Mouse (Mus musculus): Measurements from ENCODE around the gene Panx2.

Panx2 gene

GRCm38 (mm10) chr15:89059161-89059931 is at the start of gene Panx2:
TSS of gene Panx2 (plus strand) at chr15:89059734.
- in situ Hi-C loops (cut with MboI; ENCODE audit: low sequenced_read_pairs): no loop called here

GRCm38 (mm10) chr15:89016722-89017121 is 42.8 kb upstream of the Panx2 start:
- in situ Hi-C loops (cut with MboI; ENCODE audit: low sequenced_read_pairs): no loop called here

GRCm38 (mm10) chr15:89020085-89020484 is 39.4 kb upstream of the Panx2 start:
- in situ Hi-C loops (cut with MboI; ENCODE audit: low sequenced_read_pairs): no loop called here

- in situ Hi-C loops (cut with MboI; ENCODE audit: low sequenced_read_pairs): no loop called here
These were observed 39.0 kb upstream of the Panx2 start for GRCm38 (mm10) chr15:89020492-89020891.

- in situ Hi-C loops (cut with MboI; ENCODE audit: low sequenced_read_pairs): no loop called here
These were observed 15.2 kb upstream of the Panx2 start for GRCm38 (mm10) chr15:89044381-89044780.

- in situ Hi-C loops (cut with MboI; ENCODE audit: low sequenced_read_pairs): no loop called here
These were observed 13.2 kb upstream of the Panx2 start for GRCm38 (mm10) chr15:89046356-89046755.

GRCm38 (mm10) chr15:89054666-89055065 is 4.9 kb upstream of the Panx2 start:
- in situ Hi-C loops (cut with MboI; ENCODE audit: low sequenced_read_pairs): no loop called here

GRCm38 (mm10) chr15:89058736-89059135 is 798 bp upstream of the Panx2 start:
- in situ Hi-C loops (cut with MboI; ENCODE audit: low sequenced_read_pairs): no loop called here

- in situ Hi-C loops (cut with MboI; ENCODE audit: low sequenced_read_pairs): no loop called here
These were observed 623 bp downstream of the Panx2 start for GRCm38 (mm10) chr15:89060032-89060681.

GRCm38 (mm10) chr15:89060811-89061460 is 1.4 kb downstream of the Panx2 start:
- in situ Hi-C loops (cut with MboI; ENCODE audit: low sequenced_read_pairs): no loop called here

- in situ Hi-C loops (cut with MboI; ENCODE audit: low sequenced_read_pairs): no loop called here
These were observed 2.4 kb downstream of the Panx2 start for GRCm38 (mm10) chr15:89061761-89062517.

- in situ Hi-C loops (cut with MboI; ENCODE audit: low sequenced_read_pairs): no loop called here
These were observed 3.0 kb downstream of the Panx2 start for GRCm38 (mm10) chr15:89062518-89062910.

GRCm38 (mm10) chr15:89063001-89063400 is 3.5 kb downstream of the Panx2 start:
- in situ Hi-C loops (cut with MboI; ENCODE audit: low sequenced_read_pairs): no loop called here

GRCm38 (mm10) chr15:89063536-89063935 is 4.0 kb downstream of the Panx2 start:
- in situ Hi-C loops (cut with MboI; ENCODE audit: low sequenced_read_pairs): no loop called here

GRCm38 (mm10) chr15:89064891-89065290 is 5.4 kb downstream of the Panx2 start:
- in situ Hi-C loops (cut with MboI; ENCODE audit: low sequenced_read_pairs): no loop called here

- in situ Hi-C loops (cut with MboI; ENCODE audit: low sequenced_read_pairs): no loop called here
These were observed 8.1 kb downstream of the Panx2 start for GRCm38 (mm10) chr15:89067609-89068008.

- in situ Hi-C loops (cut with MboI; ENCODE audit: low sequenced_read_pairs): no loop called here
These were observed 8.7 kb downstream of the Panx2 start for GRCm38 (mm10) chr15:89068226-89068625.

GRCm38 (mm10) chr15:89069336-89069840 is 9.9 kb downstream of the Panx2 start:
- in situ Hi-C loops (cut with MboI; ENCODE audit: low sequenced_read_pairs): no loop called here

- in situ Hi-C loops (cut with MboI; ENCODE audit: low sequenced_read_pairs): no loop called here
These were observed 11.1 kb downstream of the Panx2 start for GRCm38 (mm10) chr15:89070606-89071005.

- in situ Hi-C loops (cut with MboI; ENCODE audit: low sequenced_read_pairs): no loop called here
These were observed 14.6 kb downstream of the Panx2 start for GRCm38 (mm10) chr15:89073993-89074603.

All from CH12F3 (cell line).